Mouse (Mus musculus): ENCODE measurements around the gene Nin. TPM values are rescaled to one million over a fixed set of nuclear protein-coding genes. Genes with fewer than 3 reads are reported as not detected.

Nin gene
- total RNA-seq, 2 experiments from 2014 or later: 16.6 to 19.7 TPM

DNA sequence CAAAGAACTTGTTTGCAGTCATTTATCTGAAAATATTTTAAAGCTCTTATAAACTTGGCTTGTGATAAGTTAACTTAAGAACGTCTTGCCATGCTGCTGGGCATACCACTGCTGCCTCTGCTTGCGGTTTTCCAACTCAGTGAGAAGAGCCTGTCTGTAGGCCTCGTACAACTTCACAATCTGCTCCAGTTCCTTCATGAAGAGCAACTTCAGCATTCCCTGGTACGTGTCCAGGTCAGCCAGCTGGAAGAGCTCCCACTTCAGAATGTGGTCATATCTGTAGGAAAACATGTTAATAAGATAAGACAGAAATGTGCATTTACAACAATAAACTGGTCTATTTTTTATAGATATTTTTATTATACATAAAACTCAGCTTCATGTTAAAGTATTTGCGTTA is 147.4 kb downstream of the Nin start:
- intact Hi-C loops (cut with DNase I): no loop called here
- DNase-seq: peak; percentile 32 to 38

DNA sequence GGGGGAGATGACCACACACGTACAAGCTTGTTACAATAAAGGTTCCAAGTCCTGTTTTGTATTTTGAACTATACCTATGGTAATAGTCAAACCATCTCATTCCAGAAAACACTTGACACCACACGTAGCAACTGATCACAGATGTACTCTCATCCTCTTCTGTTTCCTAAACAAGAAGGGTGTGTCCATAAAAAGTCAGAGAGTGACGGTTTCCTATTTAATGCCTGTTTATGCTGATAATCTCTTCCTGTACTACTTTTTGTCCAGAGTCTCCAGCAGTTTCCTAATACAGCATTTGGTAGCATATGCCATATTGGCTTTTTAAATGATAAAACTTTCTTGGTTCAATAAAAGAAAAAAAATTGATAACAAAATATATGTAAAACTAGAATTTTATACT is 147.9 kb downstream of the Nin start:
- no peak for DNase-seq
- intact Hi-C loops (cut with DNase I): no loop called here

DNA sequence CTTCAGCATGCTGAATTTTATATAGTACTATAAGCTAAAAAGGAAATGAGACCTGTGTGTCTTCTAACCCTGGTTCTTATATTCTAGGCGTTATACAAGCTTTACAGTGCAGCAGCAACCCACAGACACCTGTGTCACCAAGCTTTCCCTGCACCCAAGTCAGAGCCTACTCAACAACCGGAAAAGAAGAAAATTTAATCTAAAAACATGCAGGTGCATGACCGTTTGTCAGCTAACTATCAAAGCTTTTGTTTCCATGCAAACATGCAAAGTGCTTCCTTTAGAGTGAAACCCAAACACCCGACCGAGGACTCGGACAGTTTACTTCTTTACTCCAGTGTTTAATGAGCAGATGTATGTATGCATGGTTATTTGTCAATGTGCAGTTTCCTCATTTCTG is 150.4 kb downstream of the Nin start:
- intact Hi-C loops (cut with DNase I): loop anchor here (2.0 to 5.0 kb wide), 2 partner anchors 24 to 274 kb away; partner anchors contain the start of gene Sav1
- DNase-seq: no peak

DNA sequence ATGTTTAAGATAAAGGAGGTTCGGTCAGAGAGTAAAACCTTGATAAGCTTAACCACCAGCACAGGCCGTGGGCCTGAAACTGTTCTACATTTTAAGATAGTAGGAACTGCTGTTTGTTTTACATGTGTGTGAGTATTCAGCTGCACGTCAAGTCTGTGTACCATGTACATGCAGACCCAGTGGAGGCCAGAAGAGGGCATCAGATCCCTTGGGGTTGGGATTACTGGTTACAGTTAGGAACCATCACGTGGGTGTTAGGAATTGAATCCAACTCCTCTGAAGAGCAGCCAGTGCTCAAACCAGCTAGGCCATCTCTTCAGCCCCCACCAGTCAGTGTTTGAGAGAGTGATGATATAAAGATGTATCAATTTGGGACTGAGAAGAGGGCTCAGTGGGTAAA is 151.0 kb downstream of the Nin start:
- peak; percentile 68 to 75 for DNase-seq
- intact Hi-C loops (cut with DNase I): loop anchor here (1.0 to 5.0 kb wide), 4 partner anchors 24 to 275 kb away; partner anchors contain the start of gene Sav1

Other genes with a start within 250 kb of the Nin start
- 1 to 10 TPM; 4.3 to 4.7 TPM for gene Atl1, start 221.1 kb downstream of the Nin start, total RNA-seq (2021)
- gene Map4k5, start 220.5 kb downstream of the Nin start, total RNA-seq (2021): 10 to 100 TPM; 22.4 to 24.3 TPM
- 10 to 100 TPM; 25.5 TPM for gene Sav1, start 126.7 kb downstream of the Nin start, total RNA-seq (2021)
- not detected for gene Abhd12b, start 40.4 kb upstream of the Nin start, total RNA-seq (2021)
- 1 to 10 TPM; 4.1 to 7.1 TPM for gene Pygl, start 117.8 kb upstream of the Nin start, total RNA-seq (2021)
- under 1 TPM in 1 of 2 experiments, not detected in 1; 0.16 TPM for gene Trim9, start 233.9 kb upstream of the Nin start, total RNA-seq (2021)

Measured in heart, postnatal 36 days (tissue).